In the genomic region with DNA sequence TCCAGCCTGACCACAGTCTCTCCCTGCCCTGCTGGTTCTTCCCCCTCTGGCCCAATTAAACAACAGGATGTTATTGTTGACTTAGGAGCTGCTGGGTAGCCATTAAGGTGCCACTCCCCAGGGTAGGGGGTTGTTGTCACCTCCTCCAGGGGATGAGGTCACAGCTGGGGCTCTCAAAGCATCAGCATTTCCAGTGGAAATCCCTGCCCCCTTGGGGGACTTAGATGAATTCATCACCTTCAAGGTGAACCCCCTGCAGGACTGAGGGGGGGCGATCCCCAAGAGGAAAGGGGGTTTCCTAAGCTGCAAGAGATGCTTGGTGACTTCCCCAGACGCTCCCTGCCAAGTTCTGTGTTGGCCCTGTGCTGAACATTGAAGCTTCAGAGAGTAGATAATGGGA, we compare ENCODE assay signal across 10 mouse cellular contexts. TPM values are rescaled to one million over a fixed set of nuclear protein-coding genes. Genes with fewer than 3 reads are reported as not detected.
DNase-seq lines count a peak whose midpoint lies in the region; ATAC-seq and TF ChIP-seq lines count a peak whose summit lies in the region.
"Had no signal": no experiment of that assay in that cellular context is flagged by ENCODE, and none has a peak within 500 bp of the region (broad histone marks: within the 10 kb centered on the region; RNA-seq: fewer than 3 reads in every experiment).

No protein-coding gene starts in this region.

- H3K4me1 ChIP-seq in heart, adult 2 months (ENCODE audit: control insufficient read depth, insufficient read depth, low read length), result peaks cover 15% of the 10 kb centered on the region
- peaks cover 63% of the 10 kb centered on the region for H3K4me1 ChIP-seq in midbrain, embryonic 13.5 days (replicated peaks)
- H3K4me1 ChIP-seq in midbrain, embryonic 11.5 days (ENCODE audit: control insufficient read depth, insufficient read depth, low read length), result peaks cover 25% of the 10 kb centered on the region
- H3K4me1 ChIP-seq in forebrain, embryonic 16.5 days (replicated peaks; ENCODE audit: control insufficient read depth, insufficient read depth, low read length), result peaks cover 63% of the 10 kb centered on the region

- no peak for TF ChIP-seq EP300 in heart, adult 2 months (IDR thresholded peaks at IDR 0.05; ENCODE audit: insufficient read depth, low read depth, low read length)

- 0 out of 2 replicates have a peak, but pooled peaks cover 2% of the 10 kb centered on the region for H3K36me3 ChIP-seq in heart, adult 2 months (ENCODE audit: control insufficient read depth, insufficient read depth, low read length)
- H3K36me3 ChIP-seq in midbrain, embryonic 13.5 days, result no peaks in the 10 kb centered on the region
- no peaks in the 10 kb centered on the region for H3K36me3 ChIP-seq in midbrain, embryonic 11.5 days (ENCODE audit: control insufficient read depth, insufficient read depth, low read length)
- H3K36me3 ChIP-seq in forebrain, embryonic 16.5 days (ENCODE audit: control insufficient read depth, insufficient read depth), result no peaks in the 10 kb centered on the region
- H3K36me3 ChIP-seq in myocyte (ENCODE audit: control insufficient read depth, insufficient read depth), result no peaks in the 10 kb centered on the region

- no peaks in the 10 kb centered on the region for H3K79me2 ChIP-seq in heart, adult 2 months (replicated peaks; ENCODE audit: control insufficient read depth, insufficient read depth, low read length)
- peaks cover 73% of the 10 kb centered on the region for H3K79me2 ChIP-seq in myocyte (ENCODE audit: control insufficient read depth, insufficient read depth)

- H3K27ac ChIP-seq in heart, adult 2 months, result peak overlapping the region; percentile 86
- no peak overlapping the region for H3K27ac ChIP-seq in midbrain, embryonic 13.5 days
- no peak overlapping the region for H3K27ac ChIP-seq in midbrain, embryonic 11.5 days (ENCODE audit: low read depth, low read length)
- no peak overlapping the region for H3K27ac ChIP-seq in forebrain, embryonic 16.5 days (ENCODE audit: low read length)

- peak overlapping the region; percentile 90 for H3K4me3 ChIP-seq in heart, adult 2 months
- no peak overlapping the region for H3K4me3 ChIP-seq in midbrain, embryonic 13.5 days (replicated peaks)
- no peak overlapping the region for H3K4me3 ChIP-seq in midbrain, embryonic 11.5 days (ENCODE audit: low read depth, low read length)
- no peak overlapping the region for H3K4me3 ChIP-seq in forebrain, embryonic 16.5 days (replicated peaks; ENCODE audit: low read length)
- H3K4me3 ChIP-seq in myocyte, result peak overlapping the region; percentile 43

- TF ChIP-seq POLR2A in heart, adult 2 months (IDR thresholded peaks at IDR 0.05; ENCODE audit: insufficient read depth, low read depth, low read length), result 0 out of 2 replicates have a peak, but pooled peaks have one; percentile 25
- no peak for TF ChIP-seq POLR2A in myocyte (IDR thresholded peaks at IDR 0.05; ENCODE audit: insufficient read length, low read depth)

- no peak for TF ChIP-seq CTCF in heart, adult 2 months (IDR thresholded peaks at IDR 0.05)

- peaks cover 1% of the 10 kb centered on the region; the same call in 1 of the 2 replicates for H3K27me3 ChIP-seq in heart, adult 2 months (ENCODE audit: control insufficient read depth, insufficient read depth, low read length)
- peaks cover 50% of the 10 kb centered on the region for H3K27me3 ChIP-seq in midbrain, embryonic 13.5 days
- peaks cover 25% of the 10 kb centered on the region for H3K27me3 ChIP-seq in midbrain, embryonic 11.5 days (ENCODE audit: control insufficient read depth, insufficient read depth, low read length)
- no peaks in the 10 kb centered on the region for H3K27me3 ChIP-seq in forebrain, embryonic 16.5 days (replicated peaks; ENCODE audit: control insufficient read depth, insufficient read depth, low read length)
- no peaks in the 10 kb centered on the region for H3K27me3 ChIP-seq in myocyte (ENCODE audit: control insufficient read depth, insufficient read depth, insufficient read length)

- no peak overlapping the region for H3ac ChIP-seq in myocyte (ENCODE audit: control insufficient read depth, insufficient read length)

- H3K9ac ChIP-seq in heart, adult 2 months (ENCODE audit: low read depth, low read length), result peak overlapping the region; percentile 14
- no peak overlapping the region for H3K9ac ChIP-seq in midbrain, embryonic 13.5 days (replicated peaks)
- H3K9ac ChIP-seq in midbrain, embryonic 11.5 days (ENCODE audit: low read length), result no peak overlapping the region
- H3K9ac ChIP-seq in forebrain, embryonic 16.5 days (replicated peaks; ENCODE audit: low read depth, low read length), result no peak overlapping the region

- no peak for ATAC-seq in midbrain, embryonic 13.5 days
- no peak for ATAC-seq in midbrain, embryonic 11.5 days (ENCODE audit: low FRiP score)
- ATAC-seq in forebrain, embryonic 16.5 days, result no peak

- intact Hi-C loops in heart, adult 2 months (cut with DNase I), result no loop called here

- DNase-seq in heart, adult 2 months, result peak in 1 of 2 experiments; percentile 44
- DNase-seq in heart, postnatal 4 days, result no peak
- DNase-seq in midbrain, embryonic 11.5 days (ENCODE audit: low spot score, missing footprints), result no peak
- DNase-seq in testis, postnatal 14 days (ENCODE audit: low spot score), result no peak
- DNase-seq: kidney, adult 9 months; lung, postnatal 14 days; retina, postnatal 1 day had no signal

- 42% methylated on average over 2 of the region's 2 CpGs for WGBS in heart, adult 2 months
- 38% methylated on average over 2 of the region's 2 CpGs for WGBS in midbrain, embryonic 13.5 days
- WGBS in midbrain, embryonic 11.5 days, result 50% methylated on average over 2 of the region's 2 CpGs
- 37% methylated on average over 2 of the region's 2 CpGs for WGBS in forebrain, embryonic 16.5 days

- 0 out of 2 replicates have a peak overlapping the region, but pooled peaks have one; percentile 7 for H3K4me2 ChIP-seq in midbrain, embryonic 13.5 days (replicated peaks)
- no peak overlapping the region for H3K4me2 ChIP-seq in midbrain, embryonic 11.5 days
- H3K4me2 ChIP-seq in forebrain, embryonic 16.5 days (ENCODE audit: low read length), result peak overlapping the region; percentile 72
- H3K4me2 ChIP-seq in myocyte (ENCODE audit: low read depth), result peak overlapping the region; percentile 49

- H3K9me3 ChIP-seq in midbrain, embryonic 13.5 days, result no peaks in the 10 kb centered on the region
- no peaks in the 10 kb centered on the region for H3K9me3 ChIP-seq in midbrain, embryonic 11.5 days (ENCODE audit: control insufficient read depth, low read length)
- no peaks in the 10 kb centered on the region for H3K9me3 ChIP-seq in forebrain, embryonic 16.5 days (ENCODE audit: control insufficient read depth, low read length)

TF ChIP-seq in myocyte, 11 proteins besides CTCF, POLR2A, EP300 and RAD21:
- TF ChIP-seq CEBPB (IDR thresholded peaks at IDR 0.05; ENCODE audit: insufficient read depth, poor library complexity, severe bottlenecking), result no peak
- no peak for TF ChIP-seq SRF (IDR thresholded peaks at IDR 0.05; ENCODE audit: control insufficient read depth, insufficient read length, low read depth)

RNA-seq across cellular contexts. Expression of gene Sema7a, which starts 3.2 kb away (rescaled TPM):
- 10 to 100 TPM; 26.7 to 31.1 TPM for total RNA-seq in heart, adult 2 months (2021)
- 29.0 and 31.3 TPM in 2 replicates for polyA plus RNA-seq in heart, adult 2 months (2012; rRNA removed)
- total RNA-seq in heart, postnatal 4 days (2021), result 10 to 100 TPM; 26.0 to 30.1 TPM
- 1.9 and 2.7 TPM in 2 replicates for polyA plus RNA-seq in midbrain, embryonic 13.5 days (2015; fragmentation: Nextera tagmentation; extraction: Ambion mirVana)
- 0.78 and 1.0 TPM in 2 replicates for polyA plus RNA-seq in midbrain, embryonic 11.5 days (2014; fragmentation: Nextera tagmentation; extraction: Ambion mirVana)
- polyA plus RNA-seq in forebrain, embryonic 16.5 days (2015; fragmentation: Nextera tagmentation; extraction: Ambion mirVana), result 2.5 and 2.6 TPM in 2 replicates
- polyA plus RNA-seq in myocyte (2012; fragmentation: generic; extraction: Trizol), result 27.4 TPM

RNA-seq across cellular contexts. Expression of gene Ubl7, which starts 32.3 kb away (rescaled TPM):
- 10 to 100 TPM; 75.2 to 83.2 TPM for total RNA-seq in heart, adult 2 months (2021)
- 139 and 142 TPM in 2 replicates for polyA plus RNA-seq in heart, adult 2 months (2012; rRNA removed)
- 10 to 100 TPM; 66.3 to 66.5 TPM for total RNA-seq in heart, postnatal 4 days (2021)
- 169 and 170 TPM in 2 replicates for polyA plus RNA-seq in midbrain, embryonic 13.5 days (2015; fragmentation: Nextera tagmentation; extraction: Ambion mirVana)
- 111 and 112 TPM in 2 replicates for polyA plus RNA-seq in midbrain, embryonic 11.5 days (2014; fragmentation: Nextera tagmentation; extraction: Ambion mirVana)
- polyA plus RNA-seq in forebrain, embryonic 16.5 days (2015; fragmentation: Nextera tagmentation; extraction: Ambion mirVana), result 174 and 175 TPM in 2 replicates
- 62.0 TPM for polyA plus RNA-seq in myocyte (2012; fragmentation: generic; extraction: Trizol)

Comparison
In these comparisons a context has a peak if more than half of its experiments do, and no peak if none do; other contexts are left out.
1. H3K4me3 ChIP-seq: peak in heart, adult 2 months (single experiment) and myocyte (single experiment); none in midbrain, embryonic 13.5 days (single experiment), midbrain, embryonic 11.5 days (single experiment) and forebrain, embryonic 16.5 days (single experiment).